Mouse (Mus musculus) thymus, postnatal 25 days (tissue): ENCODE measurements around the gene Sfi1.
A peak's percentile ranks its signal among the peaks of the same experiment; 100 is the strongest.
"Not testable (repeated sequence)": the region's sequence is repeated elsewhere in the genome, so short reads cannot be mapped to it uniquely, and the experiment has no call there.

Experiments
- DNase-seq: peaks from one replicate; pipeline ENCODE4 v3.0.0; 2022

The Sfi1 gene

DNA sequence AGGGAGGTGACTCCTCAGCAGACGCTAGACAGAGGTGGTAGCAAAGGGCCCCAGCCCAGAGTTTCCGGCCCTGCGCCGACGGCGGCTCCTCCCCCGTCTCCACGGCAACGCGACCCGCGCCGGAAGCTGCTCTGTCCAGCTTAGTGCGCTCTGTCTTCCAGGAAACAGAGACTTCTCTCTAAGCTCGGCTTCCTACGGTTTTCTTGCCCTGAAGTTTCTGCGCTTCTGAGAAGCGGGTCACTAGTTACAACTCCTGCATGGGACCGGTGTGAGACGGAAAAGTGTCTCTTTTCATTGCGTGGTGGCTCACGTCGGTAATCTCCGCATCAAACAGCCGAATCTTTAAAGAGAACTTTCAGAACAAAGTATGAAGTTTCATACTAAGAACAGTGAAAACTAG lies at the start of gene Sfi1:
TSS of gene Sfi1 (minus strand) at position 101 of the 400 bp plus-strand sequence.
- no peak for DNase-seq

GRCm38 (mm10) chr11:3242395-3242794 lies 49.1 kb upstream of the Sfi1 start:
- DNase-seq = no peak

- no peak for DNase-seq
Observed at GRCm38 (mm10) chr11:3235277-3235676, 42.0 kb upstream of the Sfi1 start.

DNA sequence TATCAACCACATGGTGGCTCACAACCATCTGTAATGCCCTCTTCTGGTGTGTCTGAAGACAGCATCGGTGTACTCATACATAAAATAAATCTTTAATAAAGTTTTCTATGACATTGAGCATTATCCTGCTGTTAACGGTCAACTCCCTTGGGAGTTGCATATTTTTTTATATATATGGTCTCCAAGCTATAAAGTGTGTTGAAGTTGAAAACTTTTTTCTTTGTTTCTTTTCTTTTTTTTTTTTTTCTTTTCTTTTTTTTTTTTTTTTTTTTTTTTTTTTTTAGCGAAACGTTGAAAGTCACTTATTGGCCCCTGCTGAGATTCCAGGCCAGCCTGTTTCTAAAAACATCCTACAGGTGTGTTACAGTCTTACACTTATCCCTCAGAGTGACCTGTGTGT lies 40.4 kb upstream of the Sfi1 start:
- DNase-seq = no peak

- DNase-seq = no peak
Observed at GRCm38 (mm10) chr11:3232248-3232647, 39.0 kb upstream of the Sfi1 start.

- DNase-seq = no peak
Observed at GRCm38 (mm10) chr11:3227113-3227512, 33.9 kb upstream of the Sfi1 start.

DNA sequence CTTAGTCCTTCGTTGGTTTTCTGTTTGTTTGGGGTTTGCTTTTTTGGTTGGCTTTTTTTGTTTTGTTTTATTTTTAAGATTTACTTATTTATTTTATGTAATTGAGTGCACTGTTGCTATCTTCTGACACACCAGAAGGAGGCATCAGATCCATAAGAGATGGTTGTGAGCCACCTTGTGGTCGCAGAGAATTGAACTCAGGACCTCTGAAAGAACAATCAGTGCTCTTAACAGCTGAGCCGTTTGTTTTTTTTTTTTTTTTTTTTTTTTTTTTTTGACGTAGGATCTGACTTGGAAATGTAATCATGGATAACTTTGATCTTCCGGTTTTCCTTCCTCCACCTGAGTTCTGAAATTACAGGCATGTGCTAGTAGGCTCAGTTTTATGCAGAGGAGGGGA lies 29.8 kb upstream of the Sfi1 start:
- DNase-seq = no peak

GRCm38 (mm10) chr11:3212526-3212925 lies 19.3 kb upstream of the Sfi1 start:
- no peak for DNase-seq

DNA sequence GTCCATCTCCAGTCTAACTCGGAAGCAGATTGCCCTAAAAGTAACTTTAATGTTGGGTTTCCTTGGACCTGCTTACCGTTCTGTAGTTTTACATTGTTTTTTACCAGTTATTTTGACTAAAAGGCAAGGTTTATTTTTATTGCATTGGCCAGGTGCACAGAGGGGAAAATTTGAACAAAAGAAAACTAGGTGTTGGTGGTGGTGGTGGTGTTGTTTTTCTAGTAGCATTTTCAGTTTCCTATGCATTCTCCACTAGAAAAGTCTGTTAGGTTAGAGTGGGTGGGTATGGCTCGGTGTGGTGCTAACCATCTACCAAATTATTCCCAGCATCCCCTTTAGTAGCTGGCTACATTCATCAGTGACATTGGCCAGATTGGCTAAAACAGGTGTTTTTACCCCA lies 13.5 kb upstream of the Sfi1 start:
- DNase-seq = no peak

DNA sequence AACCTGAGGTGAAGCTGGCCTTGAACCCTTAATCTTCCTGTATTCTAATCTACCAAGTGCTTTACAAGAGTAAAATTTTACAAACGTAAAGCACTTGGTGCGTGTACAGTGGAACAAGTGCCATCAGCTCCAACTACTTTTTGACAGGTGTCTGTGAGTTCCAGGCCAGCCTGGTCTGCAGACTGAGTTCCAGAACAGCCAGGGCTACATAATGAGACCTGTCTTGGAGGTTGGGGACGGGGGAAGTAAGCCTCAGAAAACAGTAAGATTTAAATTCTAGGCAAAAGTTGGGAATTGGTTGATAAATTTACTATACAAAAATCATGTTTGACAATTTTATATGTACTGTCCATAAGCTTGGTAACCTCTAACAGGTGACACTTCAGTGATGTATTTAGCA lies 11.9 kb upstream of the Sfi1 start:
- no peak for DNase-seq

DNA sequence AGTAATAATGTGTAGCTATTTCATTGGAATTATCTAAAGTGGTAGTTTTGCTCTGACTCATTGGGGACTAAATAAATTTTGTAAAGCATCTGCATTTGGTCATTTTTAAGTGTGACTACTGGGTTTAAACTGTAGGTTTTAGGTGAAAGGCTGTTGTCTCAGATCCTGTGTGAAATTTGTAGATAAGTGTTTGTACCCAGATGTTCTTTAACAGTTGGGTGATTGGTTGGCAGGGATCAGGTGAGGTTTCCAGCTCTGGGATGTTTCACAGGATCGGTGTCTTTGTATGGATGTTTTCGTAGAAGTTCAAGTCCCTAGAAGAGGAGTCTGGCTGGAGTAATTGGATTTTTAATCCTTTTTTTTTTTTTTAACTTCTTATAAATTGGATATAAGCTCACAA lies 10.5 kb upstream of the Sfi1 start:
- DNase-seq = no peak

- peak; percentile 66 for DNase-seq
Observed at GRCm38 (mm10) chr11:3202781-3203441, 9.6 kb upstream of the Sfi1 start.

DNA sequence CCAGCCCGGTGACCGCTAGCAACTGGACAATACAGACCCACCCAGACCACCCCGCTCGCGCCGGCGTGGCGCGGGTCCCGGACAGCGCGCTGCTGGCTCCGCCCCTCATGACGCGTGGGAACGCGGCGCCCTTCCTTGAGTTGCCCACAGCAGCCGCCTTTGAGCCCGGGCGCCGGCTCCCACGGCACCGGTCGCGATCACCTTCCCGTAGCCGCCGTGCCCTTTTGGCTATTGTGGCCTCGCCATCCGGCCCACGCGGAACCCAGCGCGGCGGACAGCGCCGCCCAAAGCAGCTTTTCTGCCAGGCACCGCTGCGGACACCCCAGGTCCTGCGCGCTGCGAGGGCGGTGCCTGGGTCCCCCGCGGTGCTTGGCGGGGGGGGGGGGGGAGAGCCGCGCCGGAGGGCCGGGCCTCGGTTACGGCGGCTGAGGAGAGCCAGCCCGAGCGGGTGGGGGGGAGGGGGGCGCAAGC lies 9.0 kb upstream of the Sfi1 start, which contains the start of gene Eif4enif1:
TSS of gene Eif4enif1 (plus strand) at position 162 of the 471 bp plus-strand sequence.
- DNase-seq = peak; percentile 90

- DNase-seq = no peak
Observed at GRCm38 (mm10) chr11:3201326-3202230, 8.3 kb upstream of the Sfi1 start.

- DNase-seq = not testable (repeated sequence)
Observed at GRCm38 (mm10) chr11:3200636-3201035, 7.4 kb upstream of the Sfi1 start.

DNA sequence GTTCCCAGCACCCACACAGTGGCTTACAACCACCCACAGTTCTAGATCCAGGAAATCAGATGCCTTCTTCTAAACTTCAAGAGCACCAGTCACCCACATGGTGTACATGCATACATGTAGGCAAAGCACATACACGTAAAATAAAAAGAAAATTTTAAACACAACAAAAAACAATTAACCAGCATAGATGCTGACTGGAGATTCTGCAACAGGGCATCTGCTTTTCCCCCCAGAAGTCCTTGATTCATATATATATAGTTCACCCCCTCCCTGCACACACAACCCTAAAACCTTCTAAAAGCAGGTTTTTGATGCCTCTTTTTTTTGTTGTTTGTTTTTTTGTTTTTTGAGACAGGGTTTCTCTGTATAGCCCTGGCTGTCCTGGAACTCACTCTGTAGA lies 10.6 kb downstream of the Sfi1 start:
- not testable (repeated sequence) for DNase-seq

DNA sequence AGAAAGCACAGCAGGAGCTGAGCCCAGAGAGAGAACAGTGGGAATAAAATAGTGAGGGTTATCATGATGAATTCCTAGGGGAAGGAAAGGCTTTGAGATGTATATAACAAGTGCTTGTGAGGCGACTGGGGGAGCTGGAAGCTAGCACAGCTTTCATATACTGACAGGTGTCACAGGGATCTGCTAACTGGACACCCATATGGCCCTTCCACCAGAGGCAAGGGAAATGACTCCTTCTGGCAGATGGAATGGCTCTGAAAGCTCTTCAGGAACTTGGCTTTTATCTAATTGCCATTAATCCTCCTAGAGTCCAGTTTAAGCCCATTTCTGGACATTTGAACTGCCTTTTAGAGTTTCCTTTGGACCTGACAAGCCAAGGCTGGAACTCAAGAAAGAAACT lies 11.3 kb downstream of the Sfi1 start:
- DNase-seq = not testable (repeated sequence)

GRCm38 (mm10) chr11:3181250-3181649 lies 12.0 kb downstream of the Sfi1 start:
- peak; percentile 67 for DNase-seq

DNA sequence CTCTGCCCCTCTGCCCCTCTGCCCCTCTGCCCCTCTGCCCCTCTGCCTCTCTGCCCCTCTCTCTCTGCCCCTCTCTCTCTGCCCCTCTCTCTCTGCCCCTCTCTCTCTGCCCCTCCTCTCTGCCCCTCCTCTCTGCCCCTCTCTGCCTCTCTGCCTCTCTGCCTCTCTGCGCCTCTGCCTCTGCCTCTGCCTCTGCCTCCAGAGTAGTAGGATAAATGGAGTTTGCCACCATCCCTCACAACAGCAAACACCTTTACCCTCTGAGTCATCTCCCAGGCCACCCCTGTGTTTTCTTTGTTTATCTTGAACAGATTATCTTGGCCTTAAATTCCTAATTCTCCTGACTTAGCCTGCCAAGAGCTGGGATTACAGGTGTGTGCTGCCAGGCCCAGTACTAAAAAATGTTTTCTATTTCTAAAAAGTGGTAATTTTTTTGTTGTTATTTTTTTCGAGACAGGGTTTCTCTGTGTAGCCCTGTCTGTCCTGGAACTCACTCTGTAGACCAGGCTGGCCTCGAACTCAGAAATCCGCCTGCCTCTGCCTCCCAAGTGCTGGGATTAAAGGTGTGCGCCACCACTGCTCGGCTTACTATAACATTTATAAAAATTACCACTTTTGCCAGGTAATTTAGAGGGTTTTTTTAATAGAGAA lies 12.6 kb downstream of the Sfi1 start:
- not testable (repeated sequence) for DNase-seq

GRCm38 (mm10) chr11:3179726-3180092 lies 13.6 kb downstream of the Sfi1 start:
- DNase-seq = not testable (repeated sequence)

GRCm38 (mm10) chr11:3178968-3179725 lies 14.1 kb downstream of the Sfi1 start:
- DNase-seq = not testable (repeated sequence)

DNA sequence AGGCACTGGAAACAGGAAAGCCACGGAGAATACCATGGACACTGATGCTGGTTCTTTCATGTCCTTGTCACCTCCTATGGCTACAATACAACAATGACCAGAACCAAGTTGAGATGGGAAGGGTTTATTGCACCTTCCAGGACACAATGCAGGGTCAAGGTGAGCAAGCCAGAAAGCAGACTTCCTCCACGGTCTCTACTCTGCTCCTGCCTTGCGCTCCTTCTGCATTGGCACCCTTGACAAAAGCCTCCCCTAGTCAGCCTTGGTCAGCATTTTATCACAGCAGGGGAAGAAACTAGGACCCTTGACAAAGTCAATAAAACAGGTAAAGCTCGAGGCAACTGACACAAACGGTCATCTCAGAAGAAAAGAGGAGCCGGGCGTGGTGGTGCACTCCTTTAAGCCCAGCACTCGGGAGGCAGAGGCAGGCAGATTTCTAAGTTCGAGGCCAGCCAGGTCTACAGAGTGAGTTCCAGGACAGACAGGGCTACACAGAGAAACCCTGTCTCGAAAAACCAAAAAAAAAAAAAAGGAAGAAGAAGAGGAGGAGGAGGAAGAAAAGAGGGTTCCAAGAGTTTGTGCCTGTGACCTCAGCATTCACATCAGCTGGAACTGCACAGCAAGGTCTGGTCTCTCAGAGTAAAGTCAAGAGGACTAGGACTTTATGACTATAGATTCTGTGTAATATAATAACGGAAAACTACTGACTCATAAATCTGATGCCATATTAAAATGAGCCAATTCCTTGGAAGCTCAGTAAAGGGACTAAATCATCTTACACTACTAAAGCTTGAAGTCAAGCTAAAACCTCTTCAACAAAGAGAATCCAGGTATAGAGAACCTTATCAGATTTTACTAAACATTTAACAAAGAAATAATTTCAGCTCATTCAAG lies 19.6 kb downstream of the Sfi1 start:
- peak; percentile 49 for DNase-seq
